Mouse (Mus musculus) regulatory T cell (primary cell): ENCODE data around the gene Notch2.

Source experiments
- in situ Hi-C: fragments of 300-600 bp; cut with MboI, MseI; formaldehyde crosslinking; loops from one replicate; pipeline ENCODE4 v1.15.1; 2025; ENCODE audit warnings: high pct_unique_total_duplicates

Notch2 gene

GRCm38 (mm10) chr3:98146471-98147410 lies 133.4 kb downstream of the Notch2 start:
- in situ Hi-C loops, result loop anchor here (10.0 kb wide), 1 partner anchor 1372 kb away; no protein-coding TSS in a partner anchor

GRCm38 (mm10) chr3:98147706-98148105 lies 134.4 kb downstream of the Notch2 start:
- in situ Hi-C loops, result loop anchor here (10.0 kb wide), 1 partner anchor 1373 kb away; no protein-coding TSS in a partner anchor

GRCm38 (mm10) chr3:98149881-98150280 lies 136.6 kb downstream of the Notch2 start:
- in situ Hi-C loops, result loop anchor here (10.0 kb wide), 1 partner anchor 1375 kb away; no protein-coding TSS in a partner anchor

- in situ Hi-C loops, result no loop called here
Observed at GRCm38 (mm10) chr3:98151016-98151415, 137.7 kb downstream of the Notch2 start.

- in situ Hi-C loops, result no loop called here
Observed at GRCm38 (mm10) chr3:98153460-98153859, 140.1 kb downstream of the Notch2 start.

- in situ Hi-C loops, result no loop called here
Observed at GRCm38 (mm10) chr3:98156158-98156557, 142.8 kb downstream of the Notch2 start.

- in situ Hi-C loops, result no loop called here
Observed at GRCm38 (mm10) chr3:98157073-98157472, 143.7 kb downstream of the Notch2 start.

- in situ Hi-C loops, result no loop called here
Observed at GRCm38 (mm10) chr3:98157585-98157984, 144.3 kb downstream of the Notch2 start.

GRCm38 (mm10) chr3:98158646-98159045 lies 145.3 kb downstream of the Notch2 start:
- in situ Hi-C loops, result no loop called here

GRCm38 (mm10) chr3:98159289-98159688 lies 146.0 kb downstream of the Notch2 start:
- in situ Hi-C loops, result no loop called here

GRCm38 (mm10) chr3:98160330-98160729 lies 147.0 kb downstream of the Notch2 start, which contains the start of gene Adam30:
Adam30 (plus strand) TSS chr3:98160630.
- in situ Hi-C loops, result no loop called here

- in situ Hi-C loops, result no loop called here
Observed at GRCm38 (mm10) chr3:98178340-98178739, 165.0 kb downstream of the Notch2 start.

GRCm38 (mm10) chr3:98180805-98181204 lies 167.5 kb downstream of the Notch2 start:
- in situ Hi-C loops, result loop anchor here (10.0 kb wide), 1 partner anchor 744 kb away; no protein-coding TSS in a partner anchor

GRCm38 (mm10) chr3:98185163-98185714 lies 171.9 kb downstream of the Notch2 start:
- in situ Hi-C loops, result loop anchor here (10.0 kb wide), 1 partner anchor 740 kb away; no protein-coding TSS in a partner anchor

- in situ Hi-C loops, result loop anchor here (10.0 kb wide), 1 partner anchor 737 kb away; no protein-coding TSS in a partner anchor
Observed at GRCm38 (mm10) chr3:98187777-98188176, 174.4 kb downstream of the Notch2 start.

- in situ Hi-C loops, result no loop called here
Observed at GRCm38 (mm10) chr3:98197711-98198532, 184.6 kb downstream of the Notch2 start.

- in situ Hi-C loops, result no loop called here
Observed at GRCm38 (mm10) chr3:98199747-98200146, 186.4 kb downstream of the Notch2 start.
